Mouse (Mus musculus) embryonic fibroblast, embryonic 13.5 days (primary cell): Measurements from ENCODE around the gene Wnt8b.

Experiments used
- CTCF ChIP-seq: IDR thresholded peaks from 2 replicates; pipeline ENCODE4 v1.5.1; 2011; ENCODE audit warnings: mild to moderate bottlenecking, control low read depth, low read length, moderate library complexity, borderline replicate concordance; ENCODE audit not compliant: insufficient read depth
- POLR2A ChIP-seq: IDR thresholded peaks from 2 replicates; pipeline ENCODE4 v1.6.1; 2011; ENCODE audit warnings: low read depth, mild to moderate bottlenecking, control low read depth, low read length, moderate library complexity

DNA sequence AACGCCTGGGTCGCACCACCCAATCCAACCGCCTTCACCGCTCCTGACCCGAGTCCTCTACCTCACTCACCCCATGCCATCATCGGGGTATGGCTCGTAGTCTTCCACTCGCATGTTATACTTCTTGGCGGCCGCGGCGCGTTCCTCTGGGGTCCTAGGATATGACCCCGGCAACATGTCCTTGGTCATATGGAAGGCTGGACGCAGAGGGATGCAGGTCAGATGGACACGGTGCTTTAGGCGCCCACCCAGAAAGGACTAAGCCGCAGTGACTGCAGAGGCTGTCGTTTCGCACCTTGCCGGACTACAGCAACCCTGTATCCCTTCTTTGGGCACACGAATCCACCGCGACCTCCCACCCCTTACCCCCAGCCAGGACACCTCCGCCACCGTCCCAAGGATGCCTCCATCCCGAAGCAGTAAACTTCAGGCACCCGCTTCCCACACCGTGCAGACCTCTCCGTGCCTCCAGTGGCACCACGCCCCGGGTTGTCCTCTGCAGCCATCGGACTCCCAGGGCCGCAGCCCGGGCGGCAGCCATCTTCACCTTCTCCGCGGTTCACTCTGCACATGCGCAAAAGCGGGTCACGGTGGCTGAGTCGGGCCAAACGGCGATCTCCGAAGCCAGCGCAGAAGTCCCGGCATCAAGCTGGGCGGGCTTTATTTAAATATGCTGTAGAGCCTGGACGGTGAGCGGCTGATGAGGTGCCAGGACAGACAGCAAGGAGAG, 61.8 kb downstream of the Wnt8b start, which contains the start of gene Ndufb8:
- TF ChIP-seq POLR2A (peak; percentile 95), CTCF (no peak)
